Mouse (Mus musculus): ENCODE results near the gene Rreb1.

Rreb1 gene

GRCm38 (mm10) chr13:37781557-37781956, 3.4 kb downstream of the Rreb1 start:
- no peak for DNase-seq

- no peak for DNase-seq
Measured at GRCm38 (mm10) chr13:37782144-37782543, 3.9 kb downstream of the Rreb1 start.

DNA sequence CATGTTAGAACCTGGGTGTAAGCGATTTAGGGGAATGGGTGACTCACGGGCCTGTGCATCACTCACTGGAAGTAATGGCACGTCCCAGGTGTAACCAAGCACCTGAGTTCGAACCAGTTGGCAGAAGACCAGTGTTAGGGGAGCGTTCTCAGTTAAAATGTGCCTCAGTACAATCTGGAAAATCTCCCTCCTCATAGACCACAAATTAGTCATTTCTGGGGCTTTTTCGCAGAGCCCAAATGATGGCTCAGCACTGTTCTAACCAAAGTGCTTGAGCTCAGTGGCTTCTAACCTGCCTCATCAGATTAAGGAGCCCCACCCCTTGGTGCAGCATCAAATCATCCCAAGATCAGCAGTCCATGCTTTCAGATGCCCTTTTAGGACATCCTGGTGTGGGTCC, 5.5 kb downstream of the Rreb1 start:
- DNase-seq: no peak

- peak; percentile 40 to 55 for DNase-seq
Measured at GRCm38 (mm10) chr13:37784226-37784625, 6.0 kb downstream of the Rreb1 start.

DNA sequence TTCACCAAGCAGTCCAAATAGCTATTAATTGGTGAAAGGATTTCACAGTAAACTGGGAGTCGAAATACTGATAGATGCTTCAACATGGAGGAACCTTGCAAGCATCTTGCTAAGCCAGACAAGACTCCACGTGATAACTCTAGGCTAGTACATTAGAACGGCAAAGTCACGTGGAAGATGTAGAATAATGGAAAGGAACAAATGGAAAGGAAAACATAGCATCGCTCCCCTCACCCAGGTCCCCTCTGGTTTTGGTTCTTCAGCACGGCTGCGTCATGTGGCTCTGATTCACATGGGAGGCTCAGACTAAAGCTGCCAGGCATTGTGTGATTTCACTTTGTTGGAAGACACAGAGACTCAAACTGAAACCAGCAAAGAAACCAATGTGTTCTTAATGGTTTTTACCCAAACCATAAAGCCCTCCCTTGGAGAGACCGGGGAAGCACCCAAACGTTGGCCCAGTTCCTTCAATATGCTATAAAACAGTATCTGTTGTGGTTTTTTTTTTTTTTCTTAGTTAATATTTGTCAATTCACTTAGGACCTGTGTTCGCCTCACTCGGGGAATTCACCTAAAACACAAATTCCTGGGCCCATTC, 14.6 kb downstream of the Rreb1 start:
- DNase-seq: no peak

- no peak for DNase-seq
Measured at GRCm38 (mm10) chr13:37798811-37799210, 20.6 kb downstream of the Rreb1 start.

- DNase-seq: no peak
Measured at GRCm38 (mm10) chr13:37799413-37799812, 21.2 kb downstream of the Rreb1 start.

GRCm38 (mm10) chr13:37801101-37802075, 23.2 kb downstream of the Rreb1 start:
- DNase-seq: no peak

DNA sequence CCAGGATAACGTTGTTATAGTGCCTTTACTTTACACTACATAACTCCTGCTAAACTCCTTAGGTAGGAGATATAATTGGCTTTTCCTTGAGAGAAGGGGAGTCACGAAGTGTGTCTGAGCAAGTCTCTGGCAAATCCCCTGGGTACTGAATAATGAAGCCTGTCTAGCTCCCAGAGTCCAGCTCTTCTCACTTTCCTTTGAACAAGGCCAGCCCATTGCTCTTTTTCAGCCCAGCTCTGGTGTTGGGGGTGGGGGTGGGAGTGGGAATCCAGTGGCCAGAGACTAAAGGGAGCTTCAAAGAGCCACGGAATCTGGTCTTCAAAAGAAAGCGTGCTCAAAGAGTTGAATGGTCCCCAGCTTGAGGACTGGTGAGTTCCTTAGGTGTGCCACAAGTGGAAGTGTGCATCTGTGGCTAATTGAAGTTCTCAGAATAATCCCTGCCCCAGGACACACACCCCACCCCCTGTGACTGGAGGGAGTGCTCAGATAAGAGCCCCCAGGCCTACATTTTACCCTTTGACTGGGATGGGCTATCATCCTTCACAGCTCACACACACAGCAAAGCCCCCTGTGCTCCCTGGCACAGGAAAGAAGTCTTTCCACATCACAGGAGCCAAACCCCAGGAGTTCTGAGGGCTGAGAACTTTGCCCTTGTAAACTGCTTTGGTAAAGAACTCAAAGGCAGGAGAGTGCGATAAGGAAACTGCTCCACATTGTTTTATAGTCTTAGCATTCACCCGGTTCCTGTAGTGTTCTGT, 24.2 kb downstream of the Rreb1 start:
- no peak for DNase-seq

DNA sequence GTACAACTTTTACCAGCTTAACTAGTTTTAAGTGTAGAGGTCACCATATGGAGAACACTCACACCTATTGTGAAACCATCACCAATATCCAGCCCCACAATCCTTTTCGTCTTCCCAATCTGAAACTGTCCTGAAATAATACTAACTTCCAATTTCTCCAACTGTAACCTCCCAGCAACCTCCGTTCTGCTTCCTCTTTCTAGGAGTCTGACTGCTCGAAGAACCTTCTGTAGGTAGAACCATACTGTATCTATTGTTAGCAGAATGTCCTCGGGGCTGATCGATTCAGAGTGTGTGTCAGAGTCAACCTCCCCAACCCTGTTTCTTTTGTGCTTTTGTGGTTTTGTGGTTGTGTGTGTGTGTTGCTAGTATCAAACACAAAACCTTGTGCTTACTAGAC, 25.0 kb downstream of the Rreb1 start:
- DNase-seq: no peak

DNA sequence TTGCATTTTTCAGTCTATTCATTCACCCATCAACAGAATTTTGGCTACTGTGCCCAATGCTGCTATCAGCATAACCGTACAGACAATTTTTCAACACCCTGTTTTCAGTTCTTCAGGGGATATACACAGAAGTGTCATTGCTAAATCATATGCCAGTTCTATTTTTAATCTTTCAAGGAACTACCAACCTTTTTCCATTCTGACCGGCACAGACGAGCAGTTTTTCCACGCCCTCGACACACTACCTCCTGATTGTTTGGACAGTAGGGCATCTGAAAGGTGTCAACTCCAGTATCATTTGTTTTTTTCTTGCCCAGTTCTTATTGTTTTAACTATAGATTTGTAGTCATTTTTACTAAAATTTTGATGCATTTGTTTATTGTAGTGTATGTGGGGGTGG, 25.8 kb downstream of the Rreb1 start:
- DNase-seq: no peak

DNA sequence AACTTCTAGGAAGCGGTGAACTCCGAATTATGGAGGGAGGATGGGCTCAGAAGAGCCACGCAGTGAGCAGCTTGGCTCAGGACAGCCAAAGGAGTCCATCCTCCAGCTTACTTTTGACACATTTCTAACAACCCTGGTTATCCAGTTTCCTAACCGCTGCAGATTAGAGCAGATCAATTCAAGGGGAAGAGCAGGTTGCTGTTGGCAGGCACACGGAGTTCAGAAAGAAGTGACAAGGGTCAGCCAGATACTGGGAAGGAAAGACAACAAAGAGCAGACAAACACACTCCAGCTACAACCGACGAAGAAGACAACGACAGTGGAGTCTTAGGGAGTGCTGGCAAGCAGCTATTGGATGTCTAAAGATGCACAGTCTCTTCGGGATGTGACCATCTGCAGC, 36.8 kb downstream of the Rreb1 start:
- no peak for DNase-seq

DNA sequence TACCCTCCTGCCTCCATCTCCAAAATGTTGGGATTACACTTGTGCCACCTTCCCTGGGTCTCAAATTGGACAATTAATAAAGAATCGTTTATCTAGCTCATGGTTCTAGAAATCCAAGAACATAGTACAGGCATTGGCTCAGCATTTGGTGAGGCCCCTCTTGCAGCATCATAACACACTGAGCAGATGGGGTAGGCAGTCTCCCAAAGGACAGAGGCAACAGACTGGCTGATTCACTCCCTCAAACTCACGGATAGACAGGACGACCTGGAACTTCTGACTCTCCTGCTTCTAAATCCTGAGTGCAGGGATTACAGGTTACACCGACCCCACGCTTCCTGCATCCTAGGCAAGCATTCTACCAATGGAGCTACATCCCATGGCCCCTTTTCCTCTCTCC, 38.5 kb downstream of the Rreb1 start:
- DNase-seq: no peak

- no peak for DNase-seq
Measured at GRCm38 (mm10) chr13:37821413-37821812, 43.2 kb downstream of the Rreb1 start.

DNA sequence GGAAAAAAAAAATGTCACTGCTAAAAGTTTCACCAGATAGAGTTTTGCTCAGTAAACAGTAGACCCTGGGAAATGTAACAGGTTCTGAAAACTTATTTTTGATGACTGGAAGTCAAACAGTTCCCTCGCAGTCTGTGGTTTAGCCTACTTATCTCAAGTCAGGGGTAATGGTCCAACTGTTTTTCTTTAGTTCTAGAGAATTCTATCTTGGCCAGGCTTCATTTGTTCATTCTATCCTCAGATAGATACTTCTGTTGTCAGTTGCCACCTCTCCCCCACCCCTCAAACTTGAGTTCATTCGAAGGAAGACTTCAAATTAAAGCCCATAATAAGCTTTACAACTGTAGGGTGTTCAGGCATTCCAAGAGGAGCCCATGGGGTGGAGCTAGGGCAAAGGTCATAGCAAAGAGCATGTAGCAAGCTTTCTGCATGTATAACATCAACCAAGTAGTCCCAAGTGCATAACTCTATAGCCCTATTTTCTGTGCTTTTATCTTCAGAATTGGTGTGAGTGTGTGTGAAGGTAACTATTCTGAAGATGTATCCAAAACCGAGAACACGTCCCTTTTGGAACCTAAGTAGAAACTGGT, 46.2 kb downstream of the Rreb1 start:
- no peak for DNase-seq

- DNase-seq: no peak
Measured at GRCm38 (mm10) chr13:37824956-37825645, 46.9 kb downstream of the Rreb1 start.

DNA sequence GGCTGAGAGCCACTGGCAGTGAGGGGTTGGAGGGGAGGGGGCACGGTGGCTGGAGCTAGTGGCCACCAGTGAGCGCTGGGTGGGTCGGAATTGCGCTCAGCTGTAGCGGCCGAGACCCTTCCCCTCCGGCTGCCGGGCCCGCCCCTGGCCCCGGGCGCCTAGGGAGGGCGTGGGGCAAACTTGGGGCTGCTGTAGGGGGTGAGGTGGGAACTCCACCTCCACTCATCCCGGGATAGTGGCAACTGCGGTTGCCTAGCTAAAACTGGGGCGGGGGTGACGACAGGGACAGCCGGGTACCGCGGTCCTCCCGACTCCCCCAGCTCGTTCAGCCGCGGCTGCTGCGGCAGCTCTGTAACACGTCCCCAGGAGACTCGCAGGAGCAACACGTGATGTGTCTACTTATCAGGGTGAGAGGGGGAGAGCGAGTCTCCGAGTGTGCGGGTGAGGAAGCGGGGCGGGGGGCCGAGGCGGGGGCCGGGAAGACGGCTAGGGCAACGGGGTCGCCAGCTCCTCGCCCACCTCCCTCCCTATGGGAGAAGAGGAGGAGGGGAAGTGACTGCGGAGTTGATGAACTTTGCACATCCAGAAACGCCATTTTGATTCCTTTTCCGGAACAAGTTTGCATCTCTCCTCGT, 47.6 kb downstream of the Rreb1 start:
- peak; percentile 66 to 74 for DNase-seq

DNA sequence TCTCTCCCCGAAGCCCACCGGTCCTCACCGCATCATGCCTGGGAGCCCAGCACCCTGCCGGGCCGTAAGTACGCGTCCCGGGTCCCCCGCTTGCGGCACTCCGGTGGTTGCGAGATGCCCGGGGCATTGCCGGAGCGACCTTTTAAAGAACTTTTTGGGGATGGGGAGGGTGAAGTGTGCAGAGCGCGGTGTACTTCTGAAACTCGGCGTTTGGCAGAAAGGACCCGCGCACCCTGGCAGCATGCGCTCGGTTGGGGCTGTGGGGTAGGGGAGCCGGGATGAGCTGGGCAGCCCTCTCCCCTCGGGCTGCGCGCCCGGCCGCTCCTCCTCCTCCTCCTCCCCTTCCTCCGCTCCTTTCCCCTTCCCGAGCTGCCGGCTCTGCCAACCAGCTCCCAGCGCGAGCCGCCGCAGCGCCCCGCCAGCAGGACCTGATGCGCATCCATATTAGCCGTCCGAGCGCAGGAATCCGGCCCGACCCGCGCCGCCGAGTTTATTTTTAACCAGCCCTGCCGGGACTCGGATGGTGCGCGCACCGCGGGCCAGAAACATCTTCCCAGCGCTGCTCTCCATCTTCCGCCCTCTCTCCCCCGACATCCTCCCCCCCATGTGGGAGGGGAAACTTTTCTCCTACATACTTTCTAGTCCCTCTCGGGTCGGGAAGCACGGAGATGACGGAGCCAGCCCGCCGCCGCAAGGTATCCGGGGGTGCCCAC, 48.2 kb downstream of the Rreb1 start:
- peak; percentile 70 to 73 for DNase-seq

- no peak for DNase-seq
Measured at GRCm38 (mm10) chr13:37826994-37827262, 48.7 kb downstream of the Rreb1 start.

- DNase-seq: peak; percentile 68 to 73
Measured at GRCm38 (mm10) chr13:37827263-37827995, 49.2 kb downstream of the Rreb1 start.

All from lung, adult 18-20 months (tissue).